In genomic region chr14:25272366-25273156, GRCm38 (mm10) we compare ENCODE assay signal across 20 mouse cellular contexts.
DNase-seq lines count a peak whose midpoint lies in the region; ATAC-seq and TF ChIP-seq lines count a peak whose summit lies in the region.
"Had no signal": no experiment of that assay in that cellular context is flagged by ENCODE, and none has a peak within 500 bp of the region (broad histone marks: within the 10 kb centered on the region; RNA-seq: fewer than 3 reads in every experiment).

No protein-coding gene starts in this region.

- H3K27ac ChIP-seq in midbrain, embryonic 11.5 days (ENCODE audit: low read depth, low read length) = no peak overlapping the region
- H3K27ac ChIP-seq: gastrocnemius, adult 2 months; hindbrain, embryonic 15.5 days; liver, embryonic 14.5 days had no signal

- no peaks in the 10 kb centered on the region for H3K79me2 ChIP-seq in myocyte (ENCODE audit: control insufficient read depth, insufficient read depth)

- no peak overlapping the region for H3K4me3 ChIP-seq in myocyte
- H3K4me3 ChIP-seq in midbrain, embryonic 11.5 days (ENCODE audit: low read depth, low read length) = no peak overlapping the region
- H3K4me3 ChIP-seq: gastrocnemius, adult 2 months; hindbrain, embryonic 15.5 days had no signal

- WGBS in midbrain, embryonic 11.5 days = 80% methylated on average over 11 of the region's 11 CpGs

- no peak overlapping the region for H3K4me2 ChIP-seq in myocyte (ENCODE audit: low read depth)
- no peak overlapping the region for H3K4me2 ChIP-seq in midbrain, embryonic 11.5 days
- H3K4me2 ChIP-seq: hindbrain, embryonic 15.5 days had no signal

- ATAC-seq in cerebellum, adult (ENCODE audit: insufficient number of reproducible peaks, low FRiP score, low TSS enrichment) = no peak
- peak; percentile 79 for ATAC-seq in granulocyte monocyte progenitor cell, adult 5-6 weeks (replicated peaks; ENCODE audit: poor library complexity, severe bottlenecking)
- ATAC-seq in midbrain, embryonic 11.5 days (ENCODE audit: low FRiP score) = no peak
- ATAC-seq: forebrain, embryonic 14.5 days; lung, postnatal 0 days; Patski had no signal

- no peak for TF ChIP-seq POLR2A in myocyte (IDR thresholded peaks at IDR 0.05; ENCODE audit: insufficient read length, low read depth)

- H3K36me3 ChIP-seq in myocyte (ENCODE audit: control insufficient read depth, insufficient read depth) = no peaks in the 10 kb centered on the region
- no peaks in the 10 kb centered on the region for H3K36me3 ChIP-seq in midbrain, embryonic 11.5 days (ENCODE audit: control insufficient read depth, insufficient read depth, low read length)
- H3K36me3 ChIP-seq: hindbrain, embryonic 15.5 days had no signal

- H3K9ac ChIP-seq in midbrain, embryonic 11.5 days (ENCODE audit: low read length) = no peak overlapping the region
- H3K9ac ChIP-seq: hindbrain, embryonic 15.5 days; liver, embryonic 14.5 days had no signal

- no peak overlapping the region for H3ac ChIP-seq in myocyte (ENCODE audit: control insufficient read depth, insufficient read length)

- no peaks in the 10 kb centered on the region for H3K9me3 ChIP-seq in midbrain, embryonic 11.5 days (ENCODE audit: control insufficient read depth, low read length)
- H3K9me3 ChIP-seq: hindbrain, embryonic 15.5 days had no signal

- no peaks in the 10 kb centered on the region for H3K4me1 ChIP-seq in midbrain, embryonic 11.5 days (ENCODE audit: control insufficient read depth, insufficient read depth, low read length)

- DNase-seq in cerebellum, postnatal 10 days = peak; percentile 35 to 38
- DNase-seq in CD4-positive helper T cell, adult 2 months (ENCODE audit: low read depth, low spot score) = peak; percentile 20
- no peak for DNase-seq in cerebellum, adult 9-10 months
- no peak for DNase-seq in midbrain, embryonic 11.5 days (ENCODE audit: low spot score, missing footprints)
- no peak for DNase-seq in layer of hippocampus, postnatal 36 days
- DNase-seq: cerebellum, adult 8-10 months; embryo, embryonic 11 days; gastrocnemius, adult 2 months; heart, postnatal 10 days; kidney, adult 9 months; right cerebral cortex, adult 18-20 months; spleen, adult 18-20 months had no signal

- H3K27me3 ChIP-seq in myocyte (ENCODE audit: control insufficient read depth, insufficient read depth, insufficient read length) = no peaks in the 10 kb centered on the region
- H3K27me3 ChIP-seq in midbrain, embryonic 11.5 days (ENCODE audit: control insufficient read depth, insufficient read depth, low read length) = no peaks in the 10 kb centered on the region

TF ChIP-seq in myocyte, 11 proteins besides CTCF, POLR2A, EP300 and RAD21:
- TF ChIP-seq POLR2AphosphoS2 (IDR thresholded peaks at IDR 0.05; ENCODE audit: insufficient read length, low read depth) (no peak), TCF3 (IDR thresholded peaks at IDR 0.05; ENCODE audit: insufficient read length, low read depth) (peak; percentile 22), TCF12 (IDR thresholded peaks at IDR 0.05; ENCODE audit: insufficient read depth, poor library complexity, severe bottlenecking) (no peak), MAX (IDR thresholded peaks at IDR 0.05; ENCODE audit: low read depth) (no peak), SRF (IDR thresholded peaks at IDR 0.05; ENCODE audit: control insufficient read depth, insufficient read length, low read depth) (no peak), MYOD1 (IDR thresholded peaks at IDR 0.05; ENCODE audit: control insufficient read depth in 1 of 3, insufficient read length in 2 of 3, low read depth in 2 of 3) (peak in 2 of 3 experiments; percentile 87 to 90), MYOG (IDR thresholded peaks at IDR 0.05; ENCODE audit: control insufficient read depth in 1 of 3, insufficient read depth in 1 of 3, insufficient read length in 2 of 3, low read depth in 2 of 3) (peak; percentile 10 to 90 (median 82))

Comparison
In these comparisons a context has a peak if more than half of its experiments do, and no peak if none do; other contexts are left out.
1. DNase-seq: peak in cerebellum, postnatal 10 days (2 of 2) and CD4-positive helper T cell, adult 2 months (single experiment); none in cerebellum, adult 9-10 months (single experiment), midbrain, embryonic 11.5 days (single experiment) and layer of hippocampus, postnatal 36 days (0 of 2).